Mouse (Mus musculus) large intestine, adult 2 months (tissue): ENCODE data around the gene Irf8. TPM values are rescaled to one million over a fixed set of nuclear protein-coding genes. Genes with fewer than 3 reads are reported as not detected.

Experiments
- DNase-seq: peaks from one replicate; pipeline ENCODE4 v3.0.0-alpha.2; 2012; ENCODE audit warnings: low read depth, low spot score
- WGBS: fragments of 180-500 bp; shearing (Covaris S2); methylation state at CpG from one replicate; pipeline ENCODE4 v1.1.7; 2018; 5-methylcytosine and 5-hydroxymethylcytosine counted together
- polyA plus RNA-seq: library from polyadenylated mRNA; depleted of rRNA; stranded (reverse); fragments of >200 nt; gene quantifications from 2 replicates; pipeline ENCODE4 v1.2.3, GENCODE M21; 2012

Irf8 gene
- polyA plus RNA-seq, 1 experiment, result 75.8 TPM

GRCm38 (mm10) chr8:120744448-120744847, 8.3 kb downstream of the Irf8 start:
- no peak for DNase-seq
- WGBS, result 14% methylated on average over 5 of the region's 5 CpGs

- WGBS, result 17% methylated on average over 7 of the region's 7 CpGs
- no peak for DNase-seq
Measured at GRCm38 (mm10) chr8:120745226-120745625, 9.1 kb downstream of the Irf8 start.

- WGBS, result 62% methylated on average over 18 of the region's 18 CpGs
- no peak for DNase-seq
Measured at GRCm38 (mm10) chr8:120746007-120746701, 10.0 kb downstream of the Irf8 start.

GRCm38 (mm10) chr8:120747286-120747685, 11.1 kb downstream of the Irf8 start:
- WGBS, result 53% methylated on average over 7 of the region's 7 CpGs

DNA sequence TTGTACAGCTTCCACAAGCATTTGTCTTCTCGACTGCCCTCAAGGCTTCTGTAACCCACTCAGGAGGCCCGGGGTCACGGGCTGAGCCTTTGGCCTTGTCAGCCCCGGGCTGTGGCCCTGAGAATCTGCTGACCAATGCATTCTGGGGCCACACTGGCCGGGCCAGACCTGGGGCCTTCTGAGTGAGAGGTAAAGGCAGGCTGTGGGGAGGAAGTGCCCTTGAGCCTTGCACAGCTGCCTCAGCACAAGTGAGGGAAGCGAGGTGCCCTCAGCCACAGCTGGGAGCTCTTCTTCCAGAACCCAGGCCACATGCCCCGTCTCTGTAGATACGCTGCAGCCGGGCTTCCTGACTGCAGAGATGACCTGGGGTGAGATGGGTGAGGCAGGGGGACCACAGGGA, 14.5 kb downstream of the Irf8 start:
- WGBS, result 79% methylated on average over 9 of the region's 9 CpGs
- DNase-seq, result no peak

More at GRCm38 (mm10) chr8:120747286-120747685, 11.1 kb downstream of the Irf8 start:
- DNase-seq, result no peak

- 51% methylated on average over 21 of the region's 21 CpGs for WGBS
- DNase-seq, result no peak
Measured at GRCm38 (mm10) chr8:120751226-120752081, 15.3 kb downstream of the Irf8 start.

DNA sequence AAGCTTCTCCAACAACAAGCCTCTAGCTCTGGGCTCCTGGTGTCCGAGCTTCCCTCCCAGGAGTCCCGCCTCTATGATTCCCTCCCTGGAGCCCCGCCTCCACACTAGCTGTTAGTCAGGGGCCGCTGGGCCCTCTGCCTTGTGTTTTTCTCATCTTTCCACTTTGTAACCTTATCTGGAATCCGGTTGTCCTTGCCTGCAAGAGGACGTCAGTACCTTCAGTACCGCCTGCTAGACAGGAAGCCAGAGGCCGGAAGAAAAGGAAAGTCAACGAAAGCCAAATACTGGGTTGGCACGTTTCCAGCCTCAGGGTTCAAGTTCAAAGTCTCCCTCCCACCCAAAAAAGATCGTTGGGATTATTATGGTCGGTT, 15.9 kb downstream of the Irf8 start:
- under 1% methylated on average over 12 of the region's 12 CpGs for WGBS
- DNase-seq, result no peak

DNA sequence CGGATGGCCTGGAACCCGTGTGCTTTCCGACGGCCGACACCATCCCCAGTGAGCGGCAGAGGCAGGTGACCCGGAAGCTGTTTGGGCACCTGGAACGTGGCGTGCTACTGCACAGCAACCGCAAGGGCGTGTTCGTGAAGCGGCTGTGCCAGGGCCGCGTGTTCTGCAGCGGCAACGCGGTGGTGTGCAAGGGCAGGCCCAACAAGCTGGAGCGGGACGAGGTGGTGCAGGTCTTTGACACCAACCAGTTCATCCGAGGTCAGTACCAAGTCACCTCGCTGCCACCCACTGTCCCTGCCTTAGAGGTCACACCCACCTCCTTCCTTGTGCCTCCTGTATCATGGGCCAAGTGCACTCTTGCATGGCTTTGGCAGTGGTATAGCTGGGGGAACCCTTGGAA, 17.3 kb downstream of the Irf8 start:
- DNase-seq, result no peak
- 78% methylated on average over 22 of the region's 22 CpGs for WGBS

GRCm38 (mm10) chr8:120755306-120756297, 19.4 kb downstream of the Irf8 start:
- no peak for DNase-seq
- 63% methylated on average over 19 of the region's 19 CpGs for WGBS

DNA sequence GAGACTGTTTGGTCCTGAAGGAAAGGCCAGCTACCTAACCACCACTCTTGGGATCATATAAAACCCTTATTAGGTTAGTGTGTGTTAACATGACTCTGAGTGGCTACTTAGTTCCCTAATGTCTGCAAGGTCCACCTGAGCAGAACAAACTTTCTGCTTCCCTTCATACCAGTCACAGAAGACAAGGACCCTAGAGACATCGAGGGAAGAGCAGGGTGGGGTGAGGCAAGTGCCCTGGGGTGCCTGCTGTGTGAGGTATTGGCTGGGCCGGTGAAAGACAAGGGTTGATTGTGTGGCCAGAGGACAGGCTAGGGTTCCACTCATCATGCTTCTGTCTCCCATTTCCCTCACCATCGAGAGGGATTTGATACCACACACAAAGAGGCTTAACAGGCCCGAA, 21.8 kb downstream of the Irf8 start:
- 54% methylated on average over 4 of the region's 4 CpGs for WGBS
- DNase-seq, result no peak

- no peak for DNase-seq
- WGBS, result 72% methylated on average over 6 of the region's 6 CpGs
Measured at GRCm38 (mm10) chr8:120759847-120760246, 23.7 kb downstream of the Irf8 start.

- WGBS, result 77% methylated on average over 19 of the region's 19 CpGs
- DNase-seq, result no peak
Measured at GRCm38 (mm10) chr8:120760341-120761215, 24.4 kb downstream of the Irf8 start.

GRCm38 (mm10) chr8:120763267-120763666, 27.1 kb downstream of the Irf8 start:
- no peak for DNase-seq
- 43% methylated on average over 5 of the region's 5 CpGs for WGBS

DNA sequence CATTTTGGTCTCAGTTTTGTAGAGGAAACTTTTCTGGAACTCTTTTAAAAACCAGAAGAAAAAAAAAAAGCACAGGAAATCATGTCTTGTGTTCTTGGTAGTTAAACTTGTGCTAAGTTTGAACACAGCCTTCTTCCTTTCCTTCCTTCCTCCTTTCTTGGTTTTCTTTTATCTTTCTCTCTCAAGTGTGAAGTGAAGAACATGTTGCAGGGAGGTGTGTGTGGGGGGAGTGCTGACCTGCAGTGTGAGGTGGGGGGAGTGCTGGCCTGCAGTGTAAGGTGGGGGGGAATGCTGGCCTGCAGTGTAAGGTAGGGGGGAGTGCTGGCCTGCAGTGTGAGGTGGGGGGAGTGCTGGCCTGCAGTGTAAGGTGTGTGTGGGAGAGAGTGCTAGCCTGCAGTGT, 28.5 kb downstream of the Irf8 start:
- DNase-seq, result no peak

- DNase-seq, result no peak
- WGBS, result 78% methylated on average over 3 of the region's 3 CpGs
Measured at GRCm38 (mm10) chr8:120766622-120767021, 30.5 kb downstream of the Irf8 start.

GRCm38 (mm10) chr8:120768454-120769218, 32.5 kb downstream of the Irf8 start:
- no peak for DNase-seq
- WGBS, result 39% methylated on average over 12 of the region's 12 CpGs

DNA sequence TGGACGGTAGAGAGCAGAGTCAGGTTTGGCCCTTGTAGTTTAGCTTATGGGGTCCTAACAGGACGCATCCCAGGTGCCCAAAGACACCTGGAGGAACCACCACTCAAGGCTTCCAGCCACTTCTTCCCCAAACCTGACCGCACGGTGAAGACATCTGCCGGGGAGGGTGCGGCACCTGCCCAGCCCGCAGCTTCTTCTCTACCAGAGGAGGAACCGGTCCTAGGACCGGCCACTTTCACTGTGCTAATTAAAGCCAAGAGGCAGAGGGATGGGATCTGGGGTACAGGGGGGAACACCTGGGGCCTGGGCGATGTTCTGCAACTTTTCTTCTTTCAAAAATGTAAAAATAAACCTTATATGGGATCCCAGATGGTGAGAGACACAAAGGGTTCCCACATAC, 41.0 kb downstream of the Irf8 start:
- no peak for DNase-seq
- WGBS, result 78% methylated on average over 10 of the region's 10 CpGs

GRCm38 (mm10) chr8:120777732-120778131, 41.6 kb downstream of the Irf8 start:
- 61% methylated on average over 13 of the region's 13 CpGs for WGBS
- no peak for DNase-seq
